Mouse (Mus musculus) mouse embryonic stem cell (cell line): ENCODE results near the gene Atp6v1a.

Experiments
- in situ Hi-C, 2 experiments: fragments of 300-500 bp; cut with MboI; formaldehyde crosslinking; loops; 1 replicate in 1 of 2; 3 replicates in 1 of 2; pipeline ENCODE4 v1.14.3; 2019 to 2020; ENCODE audit warnings: low sequenced_read_pairs in 2 of 2, low pct_unique_long_range_greater_than_20kb in 1 of 2, mixed read lengths in 1 of 2; ENCODE audit not compliant: unreplicated experiment in 1 of 2

Atp6v1a gene

GRCm38 (mm10) chr16:44101181-44101710 lies 38.3 kb downstream of the Atp6v1a start:
- in situ Hi-C loops, result no loop called here

- in situ Hi-C loops, result no loop called here
Observed at GRCm38 (mm10) chr16:44099377-44099776, 40.1 kb downstream of the Atp6v1a start.

GRCm38 (mm10) chr16:44087650-44088049 lies 51.9 kb downstream of the Atp6v1a start:
- in situ Hi-C loops, result no loop called here

- in situ Hi-C loops, result loop anchor here (25.0 kb wide), 1 partner anchor 176 kb away; the partner anchor contains the start of gene Ccdc191 (in 2 of the 2)
Observed at GRCm38 (mm10) chr16:44063025-44063894, 76.2 kb downstream of the Atp6v1a start, which contains the start of gene Gramd1c. Gene Gramd1c (minus strand): TSS chr16:44063345.

GRCm38 (mm10) chr16:44061341-44061740 lies 78.2 kb downstream of the Atp6v1a start:
- in situ Hi-C loops, result loop anchor here (25.0 kb wide), 1 partner anchor 174 kb away; the partner anchor contains the start of gene Ccdc191 (in 2 of the 2)

GRCm38 (mm10) chr16:44060604-44061286 lies 78.8 kb downstream of the Atp6v1a start:
- in situ Hi-C loops, result loop anchor here (25.0 kb wide), 1 partner anchor 173 kb away; the partner anchor contains the start of gene Ccdc191 (in 2 of the 2)

GRCm38 (mm10) chr16:44058745-44059144 lies 80.8 kb downstream of the Atp6v1a start:
- in situ Hi-C loops, result loop anchor here (25.0 kb wide), 1 partner anchor 171 kb away; the partner anchor contains the start of gene Ccdc191 (in 2 of the 2)

- in situ Hi-C loops, result loop anchor here (25.0 kb wide), 1 partner anchor 168 kb away; the partner anchor contains the start of gene Ccdc191 (in 2 of the 2)
Observed at GRCm38 (mm10) chr16:44055766-44056165, 83.7 kb downstream of the Atp6v1a start.

- in situ Hi-C loops, result loop anchor here (25.0 kb wide), 1 partner anchor 166 kb away; the partner anchor contains the start of gene Ccdc191 (in 2 of the 2)
Observed at GRCm38 (mm10) chr16:44053265-44053664, 86.2 kb downstream of the Atp6v1a start.

- in situ Hi-C loops, result loop anchor here (25.0 kb wide), 1 partner anchor 165 kb away; the partner anchor contains the start of gene Ccdc191 (in 2 of the 2)
Observed at GRCm38 (mm10) chr16:44052390-44052789, 87.1 kb downstream of the Atp6v1a start.

GRCm38 (mm10) chr16:44050139-44050538 lies 89.4 kb downstream of the Atp6v1a start:
- in situ Hi-C loops, result loop anchor here (25.0 kb wide), 1 partner anchor 163 kb away; the partner anchor contains the start of gene Ccdc191 (in 2 of the 2)

GRCm38 (mm10) chr16:44039112-44039511 lies 100.4 kb downstream of the Atp6v1a start:
- in situ Hi-C loops, result no loop called here
